Mouse (Mus musculus): ENCODE data around the gene Slc36a2.

Gene Slc36a2

DNA sequence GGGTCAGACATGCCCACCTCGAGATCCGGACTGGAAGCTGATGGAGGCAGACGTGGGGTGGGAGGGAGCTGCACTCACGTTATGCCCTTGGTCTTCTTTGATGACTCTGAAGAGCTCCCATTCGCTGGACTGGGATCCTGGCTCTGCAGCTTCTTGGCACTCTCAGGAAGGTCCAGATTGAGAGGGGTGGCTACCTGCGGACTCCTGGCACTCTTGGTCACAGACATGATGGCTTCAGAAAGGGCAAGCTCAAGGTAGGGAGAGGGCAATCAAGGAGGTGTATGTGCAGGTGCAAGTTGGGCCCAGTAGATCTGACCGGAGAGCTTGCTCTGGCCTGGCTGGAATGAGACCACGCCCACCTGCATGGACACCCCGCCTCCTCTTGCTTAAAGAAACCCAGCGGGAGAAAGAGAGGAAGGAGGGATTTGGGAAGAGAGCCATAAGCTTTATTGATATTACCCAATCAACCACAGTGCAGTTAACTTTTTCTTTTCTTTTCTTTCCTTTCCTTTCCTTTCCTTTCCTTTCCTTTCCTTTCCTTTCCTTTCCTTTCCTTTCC, at the start of gene Slc36a2:
Gene Slc36a2 (minus strand): TSS at position 345 of the 559 bp plus-strand sequence.
- no peak for DNase-seq (ENCODE audit: extremely low spot score, low spot score)

GRCm38 (mm10) chr11:55234288-55234687, 49.4 kb upstream of the Slc36a2 start:
- no peak for DNase-seq (ENCODE audit: extremely low spot score, low spot score)

DNA sequence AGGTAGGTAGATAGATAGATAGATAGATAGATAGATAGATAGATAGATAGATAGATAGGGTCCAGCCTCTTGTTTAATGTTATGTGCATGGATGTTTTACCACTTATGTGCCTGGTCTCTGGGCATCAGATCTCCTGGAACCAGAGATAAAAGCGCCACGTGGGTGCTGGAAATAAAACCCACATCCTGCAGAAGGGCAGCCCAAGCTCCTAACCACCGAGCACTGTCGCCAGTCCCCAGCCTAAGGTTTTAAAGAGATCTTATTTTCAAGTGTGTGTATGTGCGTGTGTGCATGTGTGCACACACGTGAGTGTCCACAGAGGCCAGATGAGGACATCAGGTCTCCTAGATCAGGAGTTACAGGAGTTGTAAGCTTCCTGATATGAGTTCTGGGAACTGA, 46.2 kb upstream of the Slc36a2 start:
- DNase-seq (ENCODE audit: extremely low spot score, low spot score), result no peak

DNA sequence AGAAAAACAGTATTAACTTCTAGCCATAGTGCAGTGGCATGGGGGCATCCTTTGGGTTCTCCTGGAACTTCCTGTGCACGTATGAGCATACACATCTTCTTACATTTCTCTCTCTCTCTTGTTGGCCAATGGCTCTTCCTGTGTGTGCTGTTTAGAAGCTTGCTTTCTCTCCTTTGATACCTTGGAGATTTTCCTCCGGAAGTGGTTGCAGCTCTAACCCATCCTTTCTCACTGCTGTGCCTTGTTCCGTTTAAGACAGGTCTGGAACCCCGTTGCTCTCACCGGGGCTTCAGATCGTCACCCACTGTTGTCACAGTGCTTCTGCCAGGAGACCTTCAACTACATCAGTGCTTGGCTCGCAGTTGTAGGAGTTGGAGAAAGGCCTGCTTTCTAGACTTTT, 36.4 kb upstream of the Slc36a2 start:
- no peak for DNase-seq (ENCODE audit: extremely low spot score, low spot score)

GRCm38 (mm10) chr11:55218473-55218872, 33.6 kb upstream of the Slc36a2 start:
- DNase-seq (ENCODE audit: extremely low spot score, low spot score), result no peak

DNA sequence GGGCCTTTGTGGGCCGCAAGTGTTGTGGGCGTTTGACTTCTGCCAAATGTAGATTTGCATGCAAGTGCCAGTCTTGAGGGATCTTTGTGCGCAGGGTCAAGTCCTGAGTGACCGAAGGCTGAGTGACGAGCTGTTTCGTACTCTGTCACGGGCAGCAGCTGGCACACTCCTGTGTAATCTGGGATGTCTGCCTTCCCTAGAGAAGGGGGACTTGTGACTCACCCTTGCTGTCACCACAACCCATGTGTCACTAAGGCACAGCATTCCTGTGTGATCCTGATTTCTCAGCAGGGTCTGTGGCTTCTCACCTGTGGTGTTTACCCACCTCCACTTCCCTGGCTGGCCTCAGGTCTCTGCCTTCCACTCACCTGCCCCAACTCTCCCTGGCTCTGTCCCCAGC, 33.0 kb upstream of the Slc36a2 start:
- DNase-seq (ENCODE audit: extremely low spot score, low spot score), result no peak

- DNase-seq (ENCODE audit: extremely low spot score, low spot score), result no peak
Measured at GRCm38 (mm10) chr11:55217418-55217817, 32.5 kb upstream of the Slc36a2 start.

- no peak for DNase-seq (ENCODE audit: extremely low spot score, low spot score)
Measured at GRCm38 (mm10) chr11:55216830-55217229, 32.0 kb upstream of the Slc36a2 start.

DNA sequence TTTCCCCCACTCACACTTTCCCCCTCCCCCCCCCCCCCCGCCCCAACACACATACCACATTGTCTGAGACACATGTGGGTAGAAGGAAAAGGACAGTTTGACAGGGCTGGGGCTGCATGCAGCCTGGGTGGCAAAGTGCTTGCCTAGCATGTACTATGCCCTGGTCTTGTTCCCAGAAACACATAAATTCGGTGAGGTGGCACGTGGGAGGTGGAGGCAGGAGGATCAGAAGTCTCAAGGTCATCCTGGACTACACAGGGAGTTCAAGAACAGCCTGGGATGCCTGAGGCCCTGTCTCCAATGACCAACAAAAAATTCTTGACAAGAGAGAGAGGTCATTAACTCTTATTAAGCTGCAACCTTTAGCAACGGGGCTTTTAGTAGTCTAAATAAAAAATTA, 31.2 kb upstream of the Slc36a2 start:
- DNase-seq (ENCODE audit: extremely low spot score, low spot score), result no peak

GRCm38 (mm10) chr11:55214978-55215377, 30.1 kb upstream of the Slc36a2 start:
- DNase-seq (ENCODE audit: extremely low spot score, low spot score), result no peak

DNA sequence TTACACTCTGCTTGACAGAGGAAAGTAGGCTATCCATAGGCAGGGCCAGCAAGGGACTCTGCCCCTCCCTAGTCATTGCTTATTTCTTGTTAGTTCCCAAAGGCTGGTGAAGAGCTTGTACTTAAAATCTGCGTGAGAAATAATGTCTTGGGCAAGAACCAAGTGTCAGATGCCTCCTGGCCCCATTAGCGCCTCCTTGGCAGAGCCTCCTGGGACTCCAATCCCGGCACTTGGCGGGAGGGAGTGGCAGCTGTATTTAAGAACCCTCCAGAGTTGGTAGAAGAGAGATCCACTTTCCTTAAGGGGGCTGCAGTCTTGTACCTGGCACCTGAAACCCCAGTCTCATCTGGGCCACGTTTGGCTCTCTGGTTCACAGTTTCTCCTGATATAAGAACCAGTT, 29.3 kb upstream of the Slc36a2 start:
- DNase-seq (ENCODE audit: extremely low spot score, low spot score), result no peak

GRCm38 (mm10) chr11:55213518-55213917, 28.6 kb upstream of the Slc36a2 start:
- DNase-seq (ENCODE audit: extremely low spot score, low spot score), result no peak

- no peak for DNase-seq (ENCODE audit: extremely low spot score, low spot score)
Measured at GRCm38 (mm10) chr11:55209626-55210353, 24.9 kb upstream of the Slc36a2 start.

GRCm38 (mm10) chr11:55209032-55209431, 24.2 kb upstream of the Slc36a2 start:
- no peak for DNase-seq (ENCODE audit: extremely low spot score, low spot score)

DNA sequence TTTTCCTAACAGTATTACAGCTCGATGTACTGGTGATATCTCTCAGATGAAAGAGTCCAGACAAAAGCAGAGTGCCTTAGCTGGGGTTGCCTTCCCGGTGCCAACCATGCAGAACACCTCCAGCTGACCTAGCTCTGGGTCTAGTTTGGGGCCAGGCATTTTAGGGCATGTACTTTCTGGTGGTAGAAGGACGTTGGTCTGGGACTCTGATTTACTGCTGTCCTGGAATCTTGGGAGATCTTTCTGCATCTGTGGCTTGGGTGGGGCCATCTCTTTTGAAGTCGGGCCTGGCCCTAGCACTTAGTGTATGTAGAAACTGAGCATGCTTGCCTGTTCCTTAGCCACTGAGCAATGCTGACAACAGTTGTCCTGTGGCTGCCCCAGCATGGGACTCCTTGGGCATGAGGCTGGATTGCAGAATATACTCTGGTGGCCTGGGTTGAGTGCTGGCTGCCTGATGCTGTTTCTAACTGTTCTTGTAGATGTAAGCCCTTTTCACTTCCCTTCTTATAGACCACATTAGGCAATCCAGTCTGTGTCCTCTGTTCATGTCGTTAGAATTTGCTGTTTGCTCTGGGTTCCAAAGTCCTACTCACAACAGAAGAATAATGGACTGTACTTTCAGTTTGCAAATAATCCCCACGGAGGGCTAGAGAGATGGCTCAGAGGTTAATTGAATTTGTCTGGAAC, 23.3 kb upstream of the Slc36a2 start:
- DNase-seq (ENCODE audit: extremely low spot score, low spot score), result no peak

GRCm38 (mm10) chr11:55204602-55205001, 19.7 kb upstream of the Slc36a2 start:
- no peak for DNase-seq (ENCODE audit: extremely low spot score, low spot score)

DNA sequence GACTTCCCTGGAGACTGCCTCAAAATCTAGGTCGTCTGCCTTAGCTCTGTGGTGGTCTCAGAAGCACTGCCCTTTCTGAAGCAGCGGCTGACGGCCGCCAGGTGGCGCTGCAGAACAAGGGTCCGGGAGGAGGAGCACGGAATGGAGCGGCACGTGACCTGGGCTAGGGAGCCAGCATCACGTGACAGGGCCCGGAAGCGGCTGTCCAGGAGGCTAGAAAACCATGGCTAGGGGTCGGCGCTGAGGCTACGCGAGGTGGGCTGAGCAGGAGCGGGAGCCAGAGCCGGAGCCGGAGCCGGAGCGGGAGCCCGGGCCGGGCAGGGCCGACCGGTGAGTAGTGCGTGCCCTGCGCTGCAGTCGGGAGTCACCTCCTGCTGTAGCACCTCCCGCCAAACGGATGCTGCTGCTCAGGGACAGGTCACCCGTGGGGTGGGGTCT, 19.3 kb upstream of the Slc36a2 start, which contains the start of gene Slc36a1:
Gene Slc36a1 (plus strand): TSS at position 192 of the 438 bp plus-strand sequence.
- peak; percentile 98 for DNase-seq (ENCODE audit: extremely low spot score, low spot score)

- DNase-seq (ENCODE audit: extremely low spot score, low spot score), result no peak
Measured at GRCm38 (mm10) chr11:55197740-55198510, 13.0 kb upstream of the Slc36a2 start.

DNA sequence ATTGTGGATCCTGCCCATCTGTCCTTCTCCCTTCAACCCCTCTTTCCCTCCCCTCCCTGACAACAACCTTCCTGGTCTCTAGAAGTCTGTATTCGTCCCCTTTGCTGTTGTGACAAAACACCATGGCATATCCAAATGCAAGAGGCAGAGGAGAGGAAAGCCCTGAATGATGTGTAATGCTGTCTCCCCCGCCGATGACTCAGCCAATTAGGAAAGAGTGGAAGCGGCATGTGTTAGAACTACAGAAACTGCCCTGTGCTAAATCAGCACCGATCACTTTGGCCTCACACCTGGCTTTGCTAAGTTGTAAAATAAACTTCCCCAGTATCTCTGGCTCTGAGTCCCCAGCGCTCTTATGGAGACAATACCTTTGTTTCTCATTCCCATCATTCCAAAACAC, 12.2 kb upstream of the Slc36a2 start:
- no peak for DNase-seq (ENCODE audit: extremely low spot score, low spot score)

GRCm38 (mm10) chr11:55190216-55190615, 5.3 kb upstream of the Slc36a2 start:
- DNase-seq (ENCODE audit: extremely low spot score, low spot score), result no peak

GRCm38 (mm10) chr11:55187777-55188176, 2.9 kb upstream of the Slc36a2 start:
- no peak for DNase-seq (ENCODE audit: extremely low spot score, low spot score)

DNA sequence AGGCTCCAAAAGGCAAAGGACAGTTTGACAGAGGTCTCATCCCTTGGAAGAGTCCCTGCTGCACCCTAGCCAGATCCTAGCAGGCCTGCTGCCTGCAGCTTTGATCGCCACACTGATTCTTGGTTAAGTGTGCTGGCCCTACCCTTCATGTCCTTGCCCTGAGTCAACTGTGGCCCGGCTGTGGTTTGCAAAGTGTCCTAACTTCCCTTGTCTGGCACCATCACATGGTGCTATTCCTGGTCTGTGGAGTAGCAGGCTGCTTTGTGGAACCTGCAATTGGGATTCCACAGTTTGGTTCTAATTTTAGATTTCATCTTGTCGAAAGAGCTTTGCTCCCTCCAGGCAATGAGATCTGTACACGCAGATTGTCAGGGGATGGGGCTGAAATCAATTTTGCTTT, 2.4 kb upstream of the Slc36a2 start:
- DNase-seq (ENCODE audit: extremely low spot score, low spot score), result no peak
